ENCODE assay signal across 14 mouse cellular contexts in genomic region chr11:88998406-88998805, GRCm38 (mm10). TPM values are rescaled to one million over a fixed set of nuclear protein-coding genes. Genes with fewer than 3 reads are reported as not detected.
DNase-seq lines count a peak whose midpoint lies in the region; ATAC-seq and TF ChIP-seq lines count a peak whose summit lies in the region.
"Had no signal": no experiment of that assay in that cellular context is flagged by ENCODE, and none has a peak within 500 bp of the region (broad histone marks: within the 10 kb centered on the region; RNA-seq: fewer than 3 reads in every experiment).

No protein-coding gene starts in this region.

- H3K4me2 ChIP-seq in heart, embryonic 14.5 days (ENCODE audit: low read length): peak overlapping the region; percentile 73
- H3K4me2 ChIP-seq in lung, postnatal 0 days (replicated peaks; ENCODE audit: low read depth, low read length): peak overlapping the region; percentile 87; the same call in 1 of the 2 replicates
- H3K4me2 ChIP-seq in intestine, postnatal 0 days (replicated peaks; ENCODE audit: low read depth): peak overlapping the region; percentile 79
- H3K4me2 ChIP-seq in stomach, postnatal 0 days (replicated peaks; ENCODE audit: low read depth): peak overlapping the region; percentile 77

- peak overlapping the region in 1 of 2 experiments; percentile 46; a peak in 1 of 4 replicates for H3K27ac ChIP-seq in heart, embryonic 14.5 days (replicated peaks in 1 of 2; ENCODE audit: control insufficient read depth in 1 of 2, insufficient read depth in 1 of 2, low read depth in 2 of 2, low read length in 2 of 2)
- peak overlapping the region; percentile 90; the same call in 1 of the 2 replicates for H3K27ac ChIP-seq in lung, postnatal 0 days (ENCODE audit: low read length)
- H3K27ac ChIP-seq in intestine, postnatal 0 days (ENCODE audit: low read depth, low read length): no peak overlapping the region
- H3K27ac ChIP-seq in stomach, postnatal 0 days (replicated peaks): no peak overlapping the region
- H3K27ac ChIP-seq: neural tube, embryonic 13.5 days had no signal

- H3K27me3 ChIP-seq in heart, embryonic 14.5 days (ENCODE audit: control insufficient read depth, insufficient read depth, low read length): no peaks in the 10 kb centered on the region
- H3K27me3 ChIP-seq in lung, postnatal 0 days (replicated peaks; ENCODE audit: insufficient read depth, low read length): no peaks in the 10 kb centered on the region
- no peaks in the 10 kb centered on the region for H3K27me3 ChIP-seq in intestine, postnatal 0 days (replicated peaks; ENCODE audit: control insufficient read depth, insufficient read depth, low read length)
- no peaks in the 10 kb centered on the region for H3K27me3 ChIP-seq in stomach, postnatal 0 days (ENCODE audit: control insufficient read depth, insufficient read depth, low read length)

- WGBS in heart, embryonic 14.5 days: 35% methylated on average over 3 of the region's 3 CpGs
- WGBS in lung, postnatal 0 days: 23% methylated on average over 3 of the region's 3 CpGs
- 33% methylated on average over 3 of the region's 3 CpGs for WGBS in intestine, postnatal 0 days
- WGBS in stomach, postnatal 0 days: 29% methylated on average over 3 of the region's 3 CpGs

- TF ChIP-seq EP300 in lung, postnatal 0 days (IDR thresholded peaks at IDR 0.05): no peak
- TF ChIP-seq EP300 in stomach, postnatal 0 days (optimal IDR thresholded peaks at IDR 0.05): no peak

- no peak for DNase-seq in heart, postnatal 10 days
- DNase-seq in lung, postnatal 0 days (ENCODE audit: low spot score): no peak
- DNase-seq in lung, postnatal 25 days (ENCODE audit: low spot score): no peak
- no peak for DNase-seq in stomach, postnatal 0 days (ENCODE audit: low spot score)
- DNase-seq in adrenal gland, adult 2 months: no peak
- no peak for DNase-seq in left cerebral cortex, adult 9 months (ENCODE audit: low spot score in 2 of 2)
- DNase-seq: cerebellum, postnatal 14 days had no signal

- H3K4me1 ChIP-seq in heart, embryonic 14.5 days (ENCODE audit: control insufficient read depth in 2 of 2, insufficient read depth in 2 of 2, low read length in 2 of 2): peaks cover 16 to 22% of the 10 kb centered on the region in 2 experiments
- H3K4me1 ChIP-seq in lung, postnatal 0 days (ENCODE audit: insufficient read depth, low read depth, low read length): peaks cover 16% of the 10 kb centered on the region; the same call in 1 of the 2 replicates
- peaks cover 2% of the 10 kb centered on the region for H3K4me1 ChIP-seq in intestine, postnatal 0 days (replicated peaks; ENCODE audit: control insufficient read depth, insufficient read depth, low read length)
- H3K4me1 ChIP-seq in stomach, postnatal 0 days (replicated peaks; ENCODE audit: control insufficient read depth, insufficient read depth): 0 out of 2 replicates have a peak, but pooled peaks cover 3% of the 10 kb centered on the region

- ATAC-seq in heart, embryonic 14.5 days (ENCODE audit: insufficient number of reproducible peaks, insufficient read depth, low FRiP score, low read depth): no peak
- no peak for ATAC-seq in lung, postnatal 0 days
- no peak for ATAC-seq in intestine, postnatal 0 days
- ATAC-seq in stomach, postnatal 0 days (ENCODE audit: low FRiP score, low TSS enrichment): no peak

- H3K36me3 ChIP-seq in heart, embryonic 14.5 days (ENCODE audit: control insufficient read depth, insufficient read depth, low read length): no peaks in the 10 kb centered on the region; the same call in 1 of the 2 replicates
- no peaks in the 10 kb centered on the region for H3K36me3 ChIP-seq in lung, postnatal 0 days (ENCODE audit: insufficient read depth, low read length)
- H3K36me3 ChIP-seq in intestine, postnatal 0 days (ENCODE audit: control insufficient read depth, insufficient read depth): no peaks in the 10 kb centered on the region
- no peaks in the 10 kb centered on the region for H3K36me3 ChIP-seq in stomach, postnatal 0 days (ENCODE audit: control insufficient read depth, insufficient read depth, low read length)
- H3K36me3 ChIP-seq: neural tube, embryonic 13.5 days had no signal

- no peak overlapping the region for H3K9ac ChIP-seq in heart, embryonic 14.5 days (ENCODE audit: low read length)
- no peak overlapping the region for H3K9ac ChIP-seq in lung, postnatal 0 days (replicated peaks; ENCODE audit: low read depth)
- H3K9ac ChIP-seq in intestine, postnatal 0 days (ENCODE audit: low read depth, low read length): no peak overlapping the region
- no peak overlapping the region for H3K9ac ChIP-seq in stomach, postnatal 0 days (ENCODE audit: low read length)

- TF ChIP-seq CTCF in lung, postnatal 0 days (IDR thresholded peaks at IDR 0.05): no peak
- no peak for TF ChIP-seq CTCF in intestine, postnatal 0 days (IDR thresholded peaks at IDR 0.05; ENCODE audit: low read depth)
- TF ChIP-seq CTCF in stomach, postnatal 0 days (IDR thresholded peaks at IDR 0.05; ENCODE audit: low read depth): no peak

- intact Hi-C loops in heart, postnatal 10 days (cut with DNase I): no loop called here

- H3K9me3 ChIP-seq in heart, embryonic 14.5 days (ENCODE audit: control insufficient read depth, low read length): no peaks in the 10 kb centered on the region
- H3K9me3 ChIP-seq in lung, postnatal 0 days (ENCODE audit: low read length): no peaks in the 10 kb centered on the region
- H3K9me3 ChIP-seq in intestine, postnatal 0 days (ENCODE audit: control insufficient read depth): no peaks in the 10 kb centered on the region
- H3K9me3 ChIP-seq in stomach, postnatal 0 days (ENCODE audit: control insufficient read depth, low read length): no peaks in the 10 kb centered on the region
- H3K9me3 ChIP-seq: neural tube, embryonic 13.5 days had no signal

- H3K4me3 ChIP-seq in heart, embryonic 14.5 days (ENCODE audit: control insufficient read depth in 1 of 2, insufficient read depth in 1 of 2, low read depth in 1 of 2, low read length in 2 of 2): no peak overlapping the region
- H3K4me3 ChIP-seq in lung, postnatal 0 days (ENCODE audit: low read depth, low read length): no peak overlapping the region
- H3K4me3 ChIP-seq in intestine, postnatal 0 days (ENCODE audit: low read depth, low read length): no peak overlapping the region; the same call in 1 of the 2 replicates
- no peak overlapping the region for H3K4me3 ChIP-seq in stomach, postnatal 0 days (ENCODE audit: low read depth, low read length)

RNA-seq across cellular contexts. Expression of gene Trim25, which starts 0.8 kb away (rescaled TPM):
- 15.9 and 16.7 TPM in 2 replicates for polyA plus RNA-seq in heart, embryonic 14.5 days (2014; fragmentation: Nextera tagmentation; extraction: Ambion mirVana)
- total RNA-seq in heart, postnatal 10 days (2021): 10 to 100 TPM; 32.9 to 33.3 TPM
- polyA plus RNA-seq in lung, postnatal 0 days (2015; fragmentation: Nextera tagmentation; extraction: Ambion mirVana): 23.5 and 24.3 TPM in 2 replicates
- 24.2 and 26.2 TPM in 2 replicates for polyA plus RNA-seq in intestine, postnatal 0 days (2015; fragmentation: Nextera tagmentation; extraction: Ambion mirVana)
- 28.3 and 29.5 TPM in 2 replicates for polyA plus RNA-seq in stomach, postnatal 0 days (2015; fragmentation: Nextera tagmentation; extraction: Ambion mirVana)
- 100 to 1,000 TPM in 1 of 2 experiments, 10 to 100 TPM in 1; 87.4 to 180 TPM for total RNA-seq in adrenal gland, adult 2 months (2021)
- polyA plus RNA-seq in adrenal gland, adult 2 months (2012; rRNA removed): 181 and 270 TPM in 2 replicates

RNA-seq across cellular contexts. Expression of gene Coil, which starts 28.4 kb away (rescaled TPM):
- 6.5 and 6.6 TPM in 2 replicates for polyA plus RNA-seq in heart, embryonic 14.5 days (2014; fragmentation: Nextera tagmentation; extraction: Ambion mirVana)
- total RNA-seq in heart, postnatal 10 days (2021): 1 to 10 TPM; 6.0 to 7.5 TPM
- 5.6 and 5.8 TPM in 2 replicates for polyA plus RNA-seq in lung, postnatal 0 days (2015; fragmentation: Nextera tagmentation; extraction: Ambion mirVana)
- 4.1 and 4.6 TPM in 2 replicates for polyA plus RNA-seq in intestine, postnatal 0 days (2015; fragmentation: Nextera tagmentation; extraction: Ambion mirVana)
- polyA plus RNA-seq in stomach, postnatal 0 days (2015; fragmentation: Nextera tagmentation; extraction: Ambion mirVana): 5.9 and 6.2 TPM in 2 replicates
- 1 to 10 TPM; 8.4 to 9.6 TPM for total RNA-seq in adrenal gland, adult 2 months (2021)
- 4.2 and 4.8 TPM in 2 replicates for polyA plus RNA-seq in adrenal gland, adult 2 months (2012; rRNA removed)

RNA-seq across cellular contexts. Expression of gene Elobl, which starts 31.7 kb away (rescaled TPM):
- polyA plus RNA-seq in heart, embryonic 14.5 days (2014; fragmentation: Nextera tagmentation; extraction: Ambion mirVana): not detected in 2 replicates
- not detected for total RNA-seq in heart, postnatal 10 days (2021)
- not detected in 2 replicates for polyA plus RNA-seq in lung, postnatal 0 days (2015; fragmentation: Nextera tagmentation; extraction: Ambion mirVana)
- not detected in 2 replicates for polyA plus RNA-seq in intestine, postnatal 0 days (2015; fragmentation: Nextera tagmentation; extraction: Ambion mirVana)
- polyA plus RNA-seq in stomach, postnatal 0 days (2015; fragmentation: Nextera tagmentation; extraction: Ambion mirVana): not detected in 2 replicates
- not detected for total RNA-seq in adrenal gland, adult 2 months (2021)
- polyA plus RNA-seq in adrenal gland, adult 2 months (2012; rRNA removed): 0.17 TPM in 1 of 2 replicates, not detected in the other
- total RNA-seq: layer of hippocampus, adult 18-20 months; left cerebral cortex, postnatal 36 days had no signal
- polyA plus RNA-seq: CD4-positive, CD25-positive, alpha-beta regulatory T cell, adult 4 months; midbrain, embryonic 11.5 days; neural tube, embryonic 13.5 days had no signal

RNA-seq across cellular contexts. Expression of gene Scpep1, which starts 43.1 kb away (rescaled TPM):
- 48.0 and 49.9 TPM in 2 replicates for polyA plus RNA-seq in heart, embryonic 14.5 days (2014; fragmentation: Nextera tagmentation; extraction: Ambion mirVana)
- total RNA-seq in heart, postnatal 10 days (2021): 10 to 100 TPM; 34.2 to 34.6 TPM
- 63.0 and 68.8 TPM in 2 replicates for polyA plus RNA-seq in lung, postnatal 0 days (2015; fragmentation: Nextera tagmentation; extraction: Ambion mirVana)
- 191 and 210 TPM in 2 replicates for polyA plus RNA-seq in intestine, postnatal 0 days (2015; fragmentation: Nextera tagmentation; extraction: Ambion mirVana)
- polyA plus RNA-seq in stomach, postnatal 0 days (2015; fragmentation: Nextera tagmentation; extraction: Ambion mirVana): 67.2 and 67.8 TPM in 2 replicates
- 100 to 1,000 TPM; 168 to 250 TPM for total RNA-seq in adrenal gland, adult 2 months (2021)
- polyA plus RNA-seq in adrenal gland, adult 2 months (2012; rRNA removed): 25.2 and 37.0 TPM in 2 replicates
